Mouse (Mus musculus) embryonic facial prominence, embryonic 14.5 days (tissue): ENCODE data around the gene Slc43a2. TPM values are rescaled to one million over a fixed set of nuclear protein-coding genes. Genes with fewer than 3 reads are reported as not detected.

ENCODE experiments used
- ATAC-seq: fragments of 200-750 bp; cut with Nextera tagmentation; 2 replicates; pipeline ENCODE4 v1.8.0; 2017; ENCODE audit warnings: low read depth, moderate number of reproducible peaks, moderate TSS enrichment
- DNase-seq: peaks from one replicate; pipeline ENCODE4 v3.0.0-alpha.2; 2015; ENCODE audit warnings: low spot score
- H3K27ac ChIP-seq: fragments of 300-500 bp; sonication (generic); replicated peaks from 2 replicates; pipeline ENCODE4 v1.5.1; 2014; ENCODE audit warnings: low read depth, mild to moderate bottlenecking, low read length, moderate library complexity
- H3K27me3 ChIP-seq: fragments of 300-500 bp; sonication (generic); replicated peaks from 2 replicates; pipeline ENCODE4 v1.6.1; 2014; ENCODE audit warnings: low read length; ENCODE audit not compliant: control insufficient read depth, insufficient read depth
- H3K36me3 ChIP-seq: fragments of 300-500 bp; sonication (generic); 2 replicates; pipeline ENCODE4 v1.6.1; 2014; ENCODE audit warnings: low read length, mixed read lengths; ENCODE audit not compliant: control insufficient read depth, insufficient read depth
- H3K4me1 ChIP-seq: fragments of 300-500 bp; sonication (generic); 2 replicates; pipeline ENCODE4 v1.6.1; 2014; ENCODE audit warnings: antibody characterized with exemption, low read length; ENCODE audit not compliant: control insufficient read depth, insufficient read depth
- H3K4me2 ChIP-seq: fragments of 300-500 bp; sonication (generic); 2 replicates; pipeline ENCODE4 v1.6.1; 2014; ENCODE audit warnings: low read depth, mild to moderate bottlenecking, low read length, moderate library complexity, mixed read lengths
- H3K4me3 ChIP-seq: fragments of 300-500 bp; sonication (generic); 2 replicates; pipeline ENCODE4 v1.5.1; 2014; ENCODE audit warnings: low read depth, mild to moderate bottlenecking, low read length
- H3K9ac ChIP-seq: fragments of 300-500 bp; sonication (generic); 2 replicates; pipeline ENCODE4 v1.6.1; 2014; ENCODE audit warnings: low read depth, mild to moderate bottlenecking, low read length, moderate library complexity, mixed read lengths
- H3K9me3 ChIP-seq: fragments of 300-500 bp; sonication (generic); 2 replicates; pipeline ENCODE4 v1.6.1; 2016; ENCODE audit warnings: low read length; ENCODE audit not compliant: control insufficient read depth
- WGBS: fragments of 180-500 bp; shearing (Covaris S2); extraction: QIAGEN DNeasy Blood & Tissue Kit; methylation state at CpG from one replicate; pipeline ENCODE4 v1.1.7; 2014; 5-methylcytosine and 5-hydroxymethylcytosine counted together
- polyA plus RNA-seq: library from polyadenylated mRNA; unstranded; fragments of >200 nt; fragmentation: Nextera tagmentation; extraction: Ambion mirVana; gene quantifications from 2 replicates; pipeline ENCODE4 v1.2.1, GENCODE M21; 2014

The Slc43a2 gene
- polyA plus RNA-seq, 1 experiment from 2014 or later = 4.3 TPM

- Histone ChIP-seq H3K27me3 (no peaks in the 10 kb centered on the region), H3K27ac (no peak overlapping the region), H3K4me3 (no peak overlapping the region), H3K36me3 (no peaks in the 10 kb centered on the region), H3K4me2 (0 out of 2 replicates have a peak overlapping the region, but pooled peaks have one; percentile 8), H3K9me3 (no peaks in the 10 kb centered on the region), H3K9ac (no peak overlapping the region), H3K4me1 (peaks cover 8% of the 10 kb centered on the region; the same call in 1 of the 2 replicates)
- no peak for DNase-seq
- ATAC-seq = no peak
- WGBS = 48% methylated on average over 4 of the region's 4 CpGs
Measured at GRCm38 (mm10) chr11:75534286-75535033, 3.0 kb downstream of the Slc43a2 start.

GRCm38 (mm10) chr11:75535106-75535795, 3.8 kb downstream of the Slc43a2 start:
- Histone ChIP-seq H3K4me2 (no peak overlapping the region), H3K36me3 (no peaks in the 10 kb centered on the region), H3K27ac (no peak overlapping the region), H3K4me1 (peaks cover 8% of the 10 kb centered on the region; the same call in 1 of the 2 replicates), H3K9ac (no peak overlapping the region), H3K9me3 (no peaks in the 10 kb centered on the region), H3K4me3 (no peak overlapping the region), H3K27me3 (no peaks in the 10 kb centered on the region)
- WGBS = 48% methylated on average over 13 of the region's 13 CpGs
- DNase-seq = no peak
- no peak for ATAC-seq

GRCm38 (mm10) chr11:75536255-75537024, 4.9 kb downstream of the Slc43a2 start:
- DNase-seq = no peak
- ATAC-seq = no peak
- Histone ChIP-seq H3K9me3 (no peaks in the 10 kb centered on the region), H3K36me3 (no peaks in the 10 kb centered on the region), H3K27ac (no peak overlapping the region), H3K27me3 (no peaks in the 10 kb centered on the region), H3K4me1 (peaks cover 8% of the 10 kb centered on the region; the same call in 1 of the 2 replicates), H3K4me2 (no peak overlapping the region), H3K9ac (no peak overlapping the region), H3K4me3 (no peak overlapping the region)
- WGBS = 86% methylated on average over 11 of the region's 12 CpGs

- H3K36me3 ChIP-seq = no peaks in the 10 kb centered on the region
- no peaks in the 10 kb centered on the region for H3K27me3 ChIP-seq
- ATAC-seq (no peak), DNase-seq (no peak)
- peaks cover 8% of the 10 kb centered on the region; the same call in 1 of the 2 replicates for H3K4me1 ChIP-seq
- H3K9ac ChIP-seq = no peak overlapping the region
- no peaks in the 10 kb centered on the region for H3K9me3 ChIP-seq
- H3K4me2 ChIP-seq = no peak overlapping the region
- H3K4me3 ChIP-seq = no peak overlapping the region
- 88% methylated on average over 8 of the region's 8 CpGs for WGBS
- H3K27ac ChIP-seq = no peak overlapping the region; the same call in 1 of the 2 replicates
Measured at GRCm38 (mm10) chr11:75537025-75537414, 5.5 kb downstream of the Slc43a2 start.

GRCm38 (mm10) chr11:75537491-75538183, 6.1 kb downstream of the Slc43a2 start:
- peak overlapping the region; percentile 46; the same call in 1 of the 2 replicates for H3K27ac ChIP-seq
- H3K36me3 ChIP-seq = no peaks in the 10 kb centered on the region
- H3K27me3 ChIP-seq = no peaks in the 10 kb centered on the region
- H3K9ac ChIP-seq = peak overlapping the region; percentile 21; the same call in 1 of the 2 replicates
- H3K4me1 ChIP-seq = peaks cover 2% of the 10 kb centered on the region; the same call in 1 of the 2 replicates
- WGBS = 47% methylated on average over 10 of the region's 11 CpGs
- H3K9me3 ChIP-seq = no peaks in the 10 kb centered on the region
- no peak overlapping the region for H3K4me2 ChIP-seq
- peak; percentile 22; the same call in 1 of the 2 replicates for ATAC-seq
- no peak overlapping the region for H3K4me3 ChIP-seq
- DNase-seq = no peak

GRCm38 (mm10) chr11:75538184-75538969, 6.9 kb downstream of the Slc43a2 start:
- Histone ChIP-seq H3K4me1 (no peaks in the 10 kb centered on the region), H3K27ac (peak overlapping the region; percentile 46; the same call in 1 of the 2 replicates), H3K4me2 (no peak overlapping the region), H3K27me3 (no peaks in the 10 kb centered on the region), H3K4me3 (no peak overlapping the region), H3K9me3 (no peaks in the 10 kb centered on the region), H3K9ac (peak overlapping the region; percentile 21; the same call in 1 of the 2 replicates), H3K36me3 (no peaks in the 10 kb centered on the region)
- DNase-seq (no peak), ATAC-seq (no peak; the same call in 1 of the 2 replicates)
- 52% methylated on average over 9 of the region's 9 CpGs for WGBS

GRCm38 (mm10) chr11:75538970-75539299, 7.4 kb downstream of the Slc43a2 start:
- H3K4me2 ChIP-seq = no peak overlapping the region
- H3K9me3 ChIP-seq = no peaks in the 10 kb centered on the region
- no peaks in the 10 kb centered on the region for H3K36me3 ChIP-seq
- WGBS = 80% methylated on average over 13 of the region's 13 CpGs
- H3K4me1 ChIP-seq = no peaks in the 10 kb centered on the region
- ATAC-seq (no peak), DNase-seq (no peak)
- no peak overlapping the region for H3K4me3 ChIP-seq
- no peak overlapping the region for H3K9ac ChIP-seq
- H3K27ac ChIP-seq = no peak overlapping the region
- no peaks in the 10 kb centered on the region for H3K27me3 ChIP-seq
